Mouse (Mus musculus) gastrocnemius, adult 8-10 months (tissue): Measurements from ENCODE around the gene Abca1. TPM values are rescaled to one million over a fixed set of nuclear protein-coding genes. Genes with fewer than 3 reads are reported as not detected.

Source experiments
- DNase-seq, 2 experiments: peaks; one replicate each; pipeline ENCODE4 v3.0.0; 2022; ENCODE audit warnings: low spot score in 2 of 2
- total RNA-seq, 4 experiments: library from RNA; stranded (reverse); gene quantifications; 2 replicates each; pipeline ENCODE4 v1.2.4; 2022

Gene Abca1
- total RNA-seq: 1 to 10 TPM; 5.0 to 7.6 (median 7.4) TPM

DNA sequence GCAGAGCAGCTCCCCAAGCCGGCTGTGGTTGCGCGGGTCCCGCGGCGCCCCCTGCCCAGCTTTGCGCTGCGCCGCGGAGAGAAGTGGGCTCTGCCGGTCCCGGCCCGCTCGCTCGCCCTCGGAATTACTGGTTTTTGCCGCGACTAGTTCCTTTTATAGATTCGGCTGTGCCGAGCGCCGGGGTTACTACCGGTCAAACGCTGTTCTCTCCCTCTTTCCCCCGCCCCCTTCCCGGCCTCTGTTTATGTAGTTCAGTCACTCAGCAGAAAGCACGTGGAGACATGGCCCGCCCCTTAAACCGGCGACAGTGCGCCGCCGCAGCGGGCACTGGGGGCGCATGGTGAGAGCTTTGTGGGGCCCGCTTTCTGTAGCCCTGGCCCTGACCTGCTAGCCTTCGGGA is at the start of gene Abca1:
Gene Abca1 (minus strand): TSS at position 129 of the 400 bp plus-strand sequence.
- peak; percentile 83 to 88 for DNase-seq

DNA sequence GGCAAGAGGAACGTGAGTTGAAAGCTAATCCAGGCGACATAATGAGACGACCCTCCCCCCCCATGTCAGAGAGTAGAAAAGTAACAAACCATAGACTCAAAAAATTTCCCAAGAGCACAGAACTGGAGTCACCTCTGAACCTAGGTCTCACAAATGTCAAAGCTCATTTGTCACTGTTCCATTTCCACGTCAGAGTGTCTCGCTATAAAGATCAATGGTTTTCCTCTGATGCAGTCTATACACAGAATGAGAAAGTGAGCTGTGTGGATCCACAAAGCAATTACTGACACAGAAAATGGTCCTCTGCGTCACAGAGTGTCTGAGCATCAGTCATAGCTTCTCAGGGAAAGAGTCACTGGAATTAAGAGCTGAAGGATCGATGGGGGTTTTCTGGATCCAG is 44.8 kb upstream of the Abca1 start:
- no peak for DNase-seq

DNA sequence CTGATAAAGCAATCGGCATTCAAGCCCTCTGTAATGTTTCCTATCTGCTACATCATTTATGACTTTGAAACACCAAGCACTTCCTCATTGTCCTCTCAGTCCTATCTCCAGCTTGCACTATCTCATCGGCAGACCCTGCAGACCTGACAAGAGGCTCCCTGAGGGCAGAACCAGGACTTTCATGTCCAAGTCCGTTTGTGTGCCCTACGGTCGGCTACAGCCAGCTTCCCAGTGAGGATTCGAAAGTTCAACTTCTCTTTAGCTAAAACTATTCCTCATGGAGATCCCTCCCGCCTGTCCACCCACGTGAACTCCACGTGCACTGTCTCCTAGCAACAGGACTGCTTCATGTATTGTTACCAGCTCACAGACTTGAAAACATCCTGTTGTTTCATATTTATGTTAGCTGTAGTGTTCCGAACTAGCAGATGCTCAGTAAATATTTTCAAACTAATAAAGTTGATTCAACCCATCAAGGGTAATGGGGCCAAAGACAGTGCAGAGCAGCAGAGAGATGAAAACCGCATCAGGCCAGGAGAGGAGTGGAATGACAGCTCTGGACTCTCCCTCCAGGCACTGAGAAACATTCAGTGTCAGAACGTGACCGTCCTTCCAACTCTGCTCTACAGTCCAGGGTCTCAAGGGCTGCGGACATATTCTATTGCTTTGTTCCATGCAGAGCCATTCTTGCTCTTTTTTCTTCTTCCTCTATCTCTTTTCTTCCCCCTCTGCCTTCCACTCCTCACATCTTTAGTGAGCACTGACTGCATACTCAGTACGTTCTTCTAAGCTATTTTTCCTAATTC is 44.1 kb upstream of the Abca1 start:
- no peak for DNase-seq

DNA sequence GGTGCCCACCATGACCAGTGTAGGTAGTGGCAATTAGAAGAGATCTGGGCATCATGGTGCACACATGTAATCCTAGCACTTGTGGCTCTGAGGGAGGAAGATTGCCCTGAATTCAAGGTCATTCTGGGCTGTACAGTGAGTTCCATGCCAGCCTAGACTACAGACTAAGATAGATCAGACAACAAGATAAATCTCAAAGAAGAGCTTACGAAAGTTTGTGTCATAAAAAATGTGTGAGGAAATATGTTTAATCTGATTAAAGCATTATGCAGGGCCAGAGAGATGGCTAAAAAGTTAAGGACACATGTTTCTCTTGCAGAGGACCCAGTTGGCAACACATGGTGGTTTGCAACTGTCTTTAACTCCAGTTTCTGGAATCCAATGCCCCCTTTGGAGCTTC is 40.6 kb upstream of the Abca1 start:
- no peak for DNase-seq

DNA sequence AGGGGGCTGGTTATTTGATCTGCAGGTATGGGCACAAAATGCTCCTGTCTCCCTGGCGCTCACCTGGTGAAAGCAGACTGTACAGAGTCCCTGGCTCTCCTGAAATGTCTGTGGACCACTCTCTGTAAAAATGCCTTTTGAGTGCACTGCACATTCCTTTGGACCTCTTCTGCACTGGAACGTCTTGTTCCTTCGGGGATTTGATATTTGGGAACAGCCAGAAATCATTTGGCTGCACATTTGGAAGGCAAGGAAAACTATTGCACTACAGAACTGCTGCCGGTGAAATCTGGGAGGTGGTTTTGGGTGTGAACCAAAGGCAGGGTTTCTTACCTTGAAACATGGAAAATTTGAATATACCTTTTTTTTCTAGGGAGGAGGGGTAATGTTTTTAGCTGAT is 38.1 kb upstream of the Abca1 start:
- peak in 1 of 2 experiments; percentile 24 for DNase-seq

DNA sequence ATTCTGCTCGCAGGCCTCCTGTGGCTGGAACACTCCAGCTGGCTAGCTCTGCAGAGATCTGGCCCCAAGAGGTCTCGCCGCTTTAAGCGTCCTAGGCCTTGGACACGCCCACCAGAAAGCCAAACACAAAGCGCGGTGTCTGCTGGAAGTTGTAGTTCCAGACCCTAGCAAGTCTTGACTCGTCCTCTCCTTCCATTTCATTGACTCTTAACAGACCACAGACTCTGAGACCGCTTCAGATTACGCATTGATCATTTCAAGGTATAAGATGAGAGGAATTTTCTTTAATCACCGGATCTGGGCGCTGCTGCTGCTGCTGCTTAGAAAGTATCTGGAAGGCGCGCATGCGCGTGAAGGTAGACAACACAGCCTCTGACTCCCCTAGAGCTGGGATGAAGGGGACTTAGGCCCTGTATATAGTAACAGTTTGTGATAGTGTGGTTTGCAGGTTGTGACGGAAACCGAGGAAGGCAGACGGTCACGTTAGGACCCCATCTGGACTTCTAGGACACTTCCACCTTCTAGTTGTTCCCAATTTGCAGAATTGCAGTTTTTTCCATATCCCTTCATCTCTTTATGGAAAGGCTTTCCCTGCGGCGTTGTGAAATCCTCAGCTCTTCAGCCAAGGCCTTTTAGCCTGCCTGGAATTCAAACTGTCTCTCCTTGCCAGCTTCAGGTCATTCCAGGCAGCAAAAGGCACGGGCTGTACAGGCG is 36.5 kb upstream of the Abca1 start:
- peak; percentile 83 to 88 for DNase-seq

DNA sequence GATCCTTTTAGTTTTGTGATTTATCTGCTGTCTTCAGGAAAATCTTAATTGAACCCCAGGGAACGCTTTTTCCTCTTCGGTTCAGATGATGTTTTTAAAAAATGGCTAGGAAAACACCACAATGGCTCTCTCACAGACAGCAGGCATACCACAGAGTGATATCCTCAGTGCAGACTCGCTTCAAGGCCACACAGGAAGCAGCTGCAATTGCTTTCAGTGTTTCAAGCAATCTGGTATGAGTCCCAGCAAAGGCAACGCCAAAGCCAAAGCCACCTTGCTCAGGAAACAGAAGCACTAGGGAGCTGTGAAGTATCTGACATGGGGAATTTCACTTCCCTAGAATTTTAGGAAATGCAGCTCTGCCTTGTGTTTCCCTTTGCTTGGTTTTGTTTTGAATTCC is 27.4 kb upstream of the Abca1 start:
- DNase-seq: no peak

DNA sequence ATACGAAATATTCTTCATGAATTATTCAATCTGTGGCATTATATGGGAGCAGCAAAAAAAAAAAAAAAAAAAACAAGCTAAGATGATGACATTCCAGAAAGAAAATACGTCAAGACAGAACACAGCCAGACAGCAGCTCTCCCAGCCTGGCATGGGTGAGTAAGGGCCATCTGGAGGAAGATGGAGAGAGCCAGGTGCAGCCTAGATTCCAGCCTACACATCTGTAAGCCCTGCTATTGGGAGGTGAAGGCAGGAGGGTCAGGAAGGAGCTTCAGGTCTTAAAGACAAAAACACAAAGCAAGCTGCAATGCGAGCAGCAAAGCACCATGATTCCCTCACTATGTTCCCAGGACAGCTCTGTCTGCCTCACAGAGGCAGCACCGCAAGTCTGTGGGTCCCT is 26.9 kb upstream of the Abca1 start:
- DNase-seq: no peak

DNA sequence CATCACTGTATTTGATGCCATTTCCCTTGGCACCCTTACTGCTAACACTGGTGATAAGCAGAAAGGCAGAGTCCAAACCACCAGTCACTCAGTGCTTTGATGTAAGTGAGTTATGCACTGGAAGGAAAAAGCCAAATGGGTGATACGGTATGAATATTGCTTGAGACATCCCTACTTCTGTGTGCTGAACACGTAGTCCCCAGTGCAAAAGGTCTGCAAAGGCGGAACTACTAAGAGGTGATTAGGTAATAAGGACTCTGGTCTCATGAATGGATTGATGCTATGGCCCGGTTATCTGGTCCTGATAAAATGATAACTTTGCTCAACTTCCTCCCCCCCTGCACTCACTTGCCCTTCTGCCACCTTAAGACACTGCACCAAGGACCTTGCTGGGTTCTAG is 26.4 kb upstream of the Abca1 start:
- no peak for DNase-seq

DNA sequence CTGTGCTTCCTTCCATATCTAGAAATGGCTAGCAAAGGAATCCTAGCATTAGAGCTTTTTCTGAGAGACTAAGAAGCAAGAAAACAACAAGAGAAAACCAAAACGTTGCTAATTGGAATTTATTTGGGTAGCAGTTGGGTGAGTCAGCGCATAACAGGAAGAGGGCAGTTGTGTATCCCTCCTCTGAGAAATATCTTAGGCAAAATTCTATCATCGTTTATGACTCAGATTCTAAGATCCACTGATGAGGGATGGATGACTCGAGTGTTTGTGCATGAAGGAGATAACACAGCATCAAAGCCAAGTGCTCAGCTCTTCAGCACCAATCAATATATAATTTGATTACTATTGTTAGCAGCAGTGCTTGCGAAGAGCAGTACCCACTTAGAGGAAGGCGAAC is 21.8 kb upstream of the Abca1 start:
- no peak for DNase-seq

DNA sequence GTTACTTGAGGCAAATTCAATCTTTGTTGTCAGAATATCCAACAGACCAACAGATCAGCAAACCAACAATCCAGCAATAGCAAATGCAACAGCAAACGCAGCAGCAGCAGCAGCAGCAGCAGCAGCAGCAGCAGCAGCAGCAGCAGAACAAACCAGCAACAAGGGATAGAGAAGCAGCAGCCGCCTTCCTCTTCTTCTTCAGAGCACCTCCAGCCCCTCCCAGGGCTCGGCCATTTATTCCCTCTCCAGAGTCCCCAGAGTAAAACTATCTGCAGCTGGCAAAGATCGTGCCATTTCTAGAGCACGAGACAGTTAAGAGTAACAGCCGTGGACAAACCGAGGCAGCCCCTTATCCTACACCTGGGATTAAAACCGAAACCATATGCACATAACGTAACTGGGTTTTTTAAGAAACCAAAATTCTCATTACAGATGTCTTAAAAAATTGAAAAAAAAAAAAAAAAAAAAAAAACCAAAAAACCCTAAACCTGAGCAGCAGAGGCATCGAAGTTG is 19.7 kb upstream of the Abca1 start:
- no peak for DNase-seq

DNA sequence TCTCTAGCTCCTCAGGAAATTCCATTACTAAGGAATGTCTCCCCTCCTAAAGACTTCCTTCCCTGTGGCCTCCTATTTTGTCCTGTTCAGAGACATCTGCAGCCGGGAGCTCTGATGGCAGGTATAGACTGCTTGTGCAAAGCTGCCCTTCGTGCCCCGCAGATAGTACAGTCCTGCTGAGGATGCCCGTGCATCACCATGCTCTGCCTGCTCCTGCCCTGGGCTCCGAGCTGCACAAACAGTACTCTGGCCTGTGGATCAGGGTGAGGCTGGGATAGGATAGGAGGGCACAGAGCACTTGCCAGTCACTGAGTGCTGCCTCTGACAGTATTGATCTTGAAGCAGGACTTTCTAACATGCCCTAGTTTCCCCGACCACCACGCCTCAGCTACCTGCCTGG is 18.8 kb upstream of the Abca1 start:
- no peak for DNase-seq

DNA sequence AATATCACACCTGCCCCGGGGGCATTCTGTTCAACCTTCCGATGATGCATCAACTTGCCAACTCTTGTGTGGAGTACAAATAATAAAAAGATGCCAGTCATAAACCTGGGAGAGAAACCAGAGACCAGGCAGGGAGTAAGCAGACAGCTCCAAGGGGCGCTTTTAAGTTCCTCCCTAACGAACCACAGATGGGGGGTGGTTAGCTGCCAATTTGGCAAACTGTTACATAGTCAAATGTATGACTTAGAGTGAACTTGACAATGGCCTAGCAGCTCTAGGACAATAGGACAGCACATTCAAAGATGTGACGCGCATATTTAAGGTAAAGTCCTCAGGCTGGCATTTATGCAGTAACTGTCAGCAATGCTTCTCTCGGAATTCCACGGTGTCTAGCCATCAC is 18.0 kb upstream of the Abca1 start:
- DNase-seq: no peak

DNA sequence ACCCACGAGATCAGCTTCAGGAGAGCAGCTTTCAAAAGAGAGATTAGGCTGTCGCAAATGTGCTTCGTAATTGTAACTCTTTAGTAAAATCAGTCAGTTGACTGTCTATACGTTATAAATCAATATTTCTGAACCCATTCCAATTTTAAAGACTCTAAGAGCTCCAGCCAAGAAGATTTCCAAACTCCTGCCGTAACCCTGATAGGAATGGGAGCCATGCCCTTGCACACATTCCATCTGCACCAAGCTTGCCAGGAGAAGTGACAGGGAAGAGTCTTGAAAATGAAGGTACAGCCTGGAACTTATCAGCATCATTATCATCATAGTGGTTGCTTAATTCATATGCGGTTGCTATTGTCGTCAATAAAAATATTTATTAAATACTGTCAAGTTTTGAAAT is 15.2 kb upstream of the Abca1 start:
- DNase-seq: no peak

DNA sequence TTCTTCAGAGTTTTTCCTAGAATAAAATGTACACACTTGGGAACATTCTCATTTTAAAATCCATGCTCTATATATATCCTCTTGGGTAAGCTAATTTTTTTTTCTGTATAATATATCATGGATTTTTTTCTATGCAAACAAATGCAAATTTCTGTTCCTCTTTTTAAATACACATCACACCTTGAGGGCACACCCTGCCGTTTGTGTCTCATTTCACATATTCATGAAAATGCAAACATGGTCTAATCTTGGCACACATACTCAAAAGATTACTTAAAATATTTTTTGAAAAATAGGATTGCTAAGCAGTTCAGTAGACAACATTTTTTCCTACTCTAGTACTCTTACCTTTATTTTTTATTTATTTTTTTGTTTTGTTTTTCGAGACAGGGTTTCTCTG is 10.7 kb upstream of the Abca1 start:
- no peak for DNase-seq

DNA sequence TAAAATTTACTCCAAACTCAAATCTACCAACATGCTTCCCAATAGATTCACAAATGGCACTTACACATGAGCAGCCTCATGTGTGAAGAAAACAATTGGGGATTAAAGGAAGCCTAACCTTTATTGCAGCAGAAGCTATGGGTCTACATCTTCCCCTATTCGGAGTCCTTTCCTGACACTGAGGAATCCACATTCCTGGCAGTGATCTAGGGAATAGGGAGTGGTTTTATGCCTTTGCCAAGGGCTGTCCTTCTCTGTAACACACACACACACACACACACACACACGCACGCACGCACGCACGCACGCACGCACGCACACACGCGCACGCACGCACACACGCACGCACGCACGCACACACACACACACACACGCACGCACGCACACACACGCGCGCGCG is 5.5 kb upstream of the Abca1 start:
- DNase-seq: no peak

DNA sequence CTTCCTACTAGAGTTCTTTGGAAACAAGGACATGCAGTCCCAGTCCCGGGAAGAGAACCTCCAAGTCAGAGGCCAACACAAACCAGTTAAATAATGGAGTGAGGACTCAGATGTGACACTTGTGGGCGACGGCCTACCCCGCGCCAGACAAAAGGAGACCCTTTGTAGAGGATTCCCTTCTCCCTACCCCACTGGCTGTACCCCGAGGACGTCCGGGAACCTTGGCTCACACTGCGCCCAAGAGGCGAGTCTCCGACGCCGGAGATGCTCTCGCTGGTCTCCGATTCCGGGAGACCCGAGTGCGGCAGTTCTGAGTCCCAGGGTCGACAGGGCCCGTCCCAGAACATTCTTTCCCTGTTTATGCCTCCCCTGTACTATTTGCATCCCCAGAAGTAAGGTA is 519 bp downstream of the Abca1 start:
- DNase-seq: no peak

DNA sequence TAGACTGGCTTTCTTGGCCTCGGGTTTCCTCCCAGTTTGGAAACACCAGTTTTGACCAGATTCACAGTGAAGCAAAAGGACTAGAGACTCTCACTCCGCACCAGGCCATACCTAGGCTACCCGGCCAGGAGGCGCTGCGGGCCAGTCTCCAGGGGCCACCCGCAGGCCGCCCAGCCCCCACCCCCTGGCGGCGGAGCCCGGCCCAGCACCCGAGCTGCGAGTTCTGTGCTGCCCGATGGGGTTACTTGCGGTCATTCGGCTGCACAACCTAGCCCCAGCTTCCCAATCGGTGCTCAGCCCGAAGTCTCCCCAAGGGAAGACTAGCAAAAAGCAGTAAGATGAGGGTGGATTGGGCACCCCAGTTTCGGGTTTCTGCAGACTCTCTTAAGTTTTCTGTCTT is 1.1 kb downstream of the Abca1 start:
- peak; percentile 82 to 85 for DNase-seq

DNA sequence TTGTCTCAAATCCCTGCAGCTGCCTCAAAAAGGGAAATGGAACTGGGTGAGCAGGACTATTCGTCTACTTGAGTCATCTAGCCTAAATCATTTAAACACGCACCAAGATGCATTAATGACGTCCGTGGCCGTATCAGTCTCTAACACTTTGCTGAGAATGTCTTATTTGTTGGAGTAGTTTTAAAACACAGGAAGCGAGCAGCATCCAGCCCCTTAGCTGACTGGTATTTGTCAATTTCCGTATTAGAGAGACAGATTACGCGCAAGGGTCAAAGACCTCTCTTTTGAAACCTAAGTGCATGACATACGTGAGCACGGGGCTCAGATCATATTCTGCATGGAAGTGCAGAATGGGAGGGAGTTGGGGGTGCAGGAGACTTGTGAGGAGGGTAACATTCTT is 4.2 kb downstream of the Abca1 start:
- DNase-seq: no peak

DNA sequence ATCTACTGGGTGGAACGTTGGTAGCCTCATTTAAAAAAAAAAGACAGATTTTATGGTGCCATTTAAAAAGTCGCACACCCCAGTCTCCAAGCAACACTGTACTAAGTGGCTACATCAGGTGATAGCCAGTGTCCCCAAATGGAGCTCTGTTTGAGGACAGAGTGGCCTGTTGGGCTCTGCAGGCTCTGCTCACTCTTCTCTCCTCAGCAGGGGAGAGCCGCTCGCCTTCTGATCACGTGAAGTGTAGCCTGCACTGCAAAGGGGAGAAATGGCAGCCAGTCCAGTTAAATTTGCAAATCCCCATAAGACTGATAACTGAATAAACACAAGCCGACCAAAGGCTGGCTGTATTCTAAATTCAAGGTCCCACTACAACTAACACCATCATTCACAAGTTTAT is 6.0 kb downstream of the Abca1 start:
- no peak for DNase-seq

DNA sequence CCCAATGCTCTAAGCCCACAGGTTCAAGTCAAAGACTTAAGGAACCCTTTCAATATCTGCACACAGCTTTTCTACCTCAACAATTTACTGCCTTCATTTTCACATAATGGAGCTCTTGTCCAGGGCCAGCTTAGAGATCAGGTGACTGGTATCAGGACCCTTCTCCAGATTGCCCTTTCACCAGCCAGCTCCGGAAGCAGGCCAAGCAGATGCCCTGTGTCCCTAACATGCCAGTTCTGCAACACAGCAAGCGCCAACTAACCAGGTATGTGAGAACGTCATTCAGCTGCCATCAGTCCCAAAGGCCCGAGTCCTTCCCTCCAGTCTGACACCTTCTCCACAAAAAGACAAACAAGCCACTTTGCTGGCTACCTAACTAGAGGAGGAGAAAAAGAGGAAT is 6.6 kb downstream of the Abca1 start:
- no peak for DNase-seq

DNA sequence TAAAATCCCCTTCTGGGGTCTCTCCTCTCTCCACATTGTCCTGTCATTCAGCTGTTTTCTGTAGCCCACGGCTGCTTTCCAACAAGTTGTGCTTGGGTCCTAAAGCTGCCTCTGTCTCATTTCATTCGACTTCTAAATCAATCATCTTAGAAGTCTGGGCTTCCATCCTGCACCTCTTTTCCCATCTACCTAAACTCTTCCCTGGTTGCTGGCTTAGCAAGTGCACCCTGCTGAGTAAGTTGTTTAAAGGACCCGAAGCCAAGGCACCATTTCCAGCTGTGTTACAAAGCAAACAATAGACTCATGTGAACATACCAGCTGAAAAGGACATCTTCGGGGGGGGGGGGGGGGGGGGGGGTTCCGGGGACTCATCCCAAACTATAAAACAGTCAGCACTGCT is 7.0 kb downstream of the Abca1 start:
- DNase-seq: no peak

DNA sequence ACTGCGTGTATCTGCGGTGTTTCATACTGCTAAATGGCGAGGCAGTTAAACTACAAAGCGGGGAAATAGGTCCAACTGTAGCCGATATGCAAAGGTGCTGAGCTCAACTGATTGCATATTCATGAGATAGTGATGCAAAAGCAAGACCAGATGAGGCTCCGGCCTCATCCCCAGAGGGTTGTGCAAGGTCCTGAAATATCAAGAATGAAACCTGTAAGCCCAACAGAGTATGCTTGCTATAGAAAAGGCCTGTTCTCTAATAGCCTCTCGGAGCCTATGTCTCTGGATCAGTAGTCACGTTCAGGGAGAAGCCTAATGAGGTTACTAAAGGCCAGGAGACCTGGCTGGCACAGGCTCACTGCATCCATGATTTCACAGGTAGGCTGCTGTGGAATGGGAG is 9.2 kb downstream of the Abca1 start:
- no peak for DNase-seq
